Mouse (Mus musculus) intestine, embryonic 15.5 days (tissue): ENCODE measurements around the gene Podn. TPM values are rescaled to one million over a fixed set of nuclear protein-coding genes. Genes with fewer than 3 reads are reported as not detected.

ENCODE experiments used
- ATAC-seq: fragments of 200-750 bp; cut with Nextera tagmentation; 2 replicates; pipeline ENCODE4 v1.8.0; 2017; ENCODE audit warnings: moderate TSS enrichment, moderate library complexity
- H3K27ac ChIP-seq: fragments of 300-500 bp; sonication (generic); 2 replicates; pipeline ENCODE4 v1.5.1; 2015; ENCODE audit warnings: mild to moderate bottlenecking, inconsistent platforms
- H3K27me3 ChIP-seq: fragments of 300-500 bp; sonication (generic); replicated peaks from 2 replicates; pipeline ENCODE4 v1.6.1; 2015; ENCODE audit warnings: inconsistent platforms
- H3K36me3 ChIP-seq: fragments of 300-500 bp; sonication (generic); 2 replicates; pipeline ENCODE4 v1.6.1; 2015; ENCODE audit warnings: inconsistent platforms
- H3K4me1 ChIP-seq: fragments of 300-500 bp; sonication (generic); replicated peaks from 2 replicates; pipeline ENCODE4 v1.6.1; 2015; ENCODE audit warnings: inconsistent platforms
- H3K4me2 ChIP-seq: fragments of 300-500 bp; sonication (generic); replicated peaks from 2 replicates; pipeline ENCODE4 v1.6.1; 2015; ENCODE audit warnings: mild to moderate bottlenecking, inconsistent platforms
- H3K4me3 ChIP-seq: fragments of 300-500 bp; sonication (generic); replicated peaks from 2 replicates; pipeline ENCODE4 v1.5.1; 2015; ENCODE audit warnings: inconsistent platforms
- H3K9ac ChIP-seq: fragments of 300-500 bp; sonication (generic); 2 replicates; pipeline ENCODE4 v1.6.1; 2015; ENCODE audit warnings: inconsistent platforms
- H3K9me3 ChIP-seq: fragments of 300-500 bp; sonication (generic); 2 replicates; pipeline ENCODE4 v1.6.1; 2016; ENCODE audit warnings: inconsistent platforms
- WGBS: fragments of 180-500 bp; shearing (Covaris S2); methylation state at CpG from one replicate; pipeline ENCODE4 v1.1.7; 2015; 5-methylcytosine and 5-hydroxymethylcytosine counted together
- polyA plus RNA-seq: library from polyadenylated mRNA; unstranded; fragments of >200 nt; fragmentation: Nextera tagmentation; extraction: Ambion mirVana; gene quantifications from 2 replicates; pipeline ENCODE4 v1.2.1, GENCODE M21; 2015

Podn gene
- polyA plus RNA-seq, 1 experiment from 2014 or later = 1.1 TPM

- ATAC-seq = no peak
- 71% methylated on average over 10 of the region's 10 CpGs for WGBS
- H3K4me2 ChIP-seq = no peak overlapping the region
- H3K4me1 ChIP-seq = no peaks in the 10 kb centered on the region
- H3K9me3 ChIP-seq = no peaks in the 10 kb centered on the region
- H3K36me3 ChIP-seq = peaks cover 25% of the 10 kb centered on the region
- no peak overlapping the region for H3K4me3 ChIP-seq
- no peaks in the 10 kb centered on the region for H3K27me3 ChIP-seq
- no peak overlapping the region for H3K9ac ChIP-seq
- no peak overlapping the region for H3K27ac ChIP-seq
Observed at GRCm38 (mm10) chr4:108058166-108058565, 38.1 kb downstream of the Podn start.

GRCm38 (mm10) chr4:108057247-108057646 is 39.0 kb downstream of the Podn start:
- Histone ChIP-seq H3K4me1 (no peaks in the 10 kb centered on the region), H3K4me2 (no peak overlapping the region), H3K27ac (no peak overlapping the region), H3K27me3 (no peaks in the 10 kb centered on the region), H3K9me3 (no peaks in the 10 kb centered on the region), H3K36me3 (peaks cover 21% of the 10 kb centered on the region), H3K4me3 (no peak overlapping the region), H3K9ac (no peak overlapping the region)
- no peak for ATAC-seq
- 90% methylated on average over 2 of the region's 2 CpGs for WGBS

- H3K27ac ChIP-seq = no peak overlapping the region
- H3K36me3 ChIP-seq = peaks cover 25% of the 10 kb centered on the region
- H3K4me2 ChIP-seq = no peak overlapping the region
Observed at GRCm38 (mm10) chr4:108055873-108056272, 40.4 kb downstream of the Podn start.

GRCm38 (mm10) chr4:108052673-108053072 is 43.6 kb downstream of the Podn start:
- Histone ChIP-seq H3K4me3 (no peak overlapping the region), H3K27ac (no peak overlapping the region), H3K4me2 (no peak overlapping the region), H3K4me1 (no peaks in the 10 kb centered on the region), H3K9me3 (no peaks in the 10 kb centered on the region), H3K27me3 (no peaks in the 10 kb centered on the region), H3K9ac (no peak overlapping the region), H3K36me3 (peaks cover 23% of the 10 kb centered on the region)
- no peak for ATAC-seq
- 74% methylated on average over 8 of the region's 8 CpGs for WGBS

More at GRCm38 (mm10) chr4:108055873-108056272, 40.4 kb downstream of the Podn start:
- WGBS = 84% methylated on average over 10 of the region's 10 CpGs
- no peak for ATAC-seq
- Histone ChIP-seq H3K27me3 (no peaks in the 10 kb centered on the region), H3K9me3 (no peaks in the 10 kb centered on the region), H3K9ac (no peak overlapping the region), H3K4me3 (no peak overlapping the region), H3K4me1 (no peaks in the 10 kb centered on the region)

GRCm38 (mm10) chr4:108051687-108052274 is 44.5 kb downstream of the Podn start:
- Histone ChIP-seq H3K36me3 (peaks cover 25% of the 10 kb centered on the region), H3K4me2 (no peak overlapping the region), H3K27me3 (no peaks in the 10 kb centered on the region), H3K27ac (no peak overlapping the region), H3K9me3 (no peaks in the 10 kb centered on the region), H3K4me3 (no peak overlapping the region), H3K9ac (no peak overlapping the region), H3K4me1 (no peaks in the 10 kb centered on the region)
- no peak for ATAC-seq
- WGBS = 87% methylated on average over 10 of the region's 10 CpGs

GRCm38 (mm10) chr4:108046136-108046535 is 50.1 kb downstream of the Podn start:
- H3K4me2 ChIP-seq = no peak overlapping the region
- peaks cover 16% of the 10 kb centered on the region for H3K36me3 ChIP-seq
- no peaks in the 10 kb centered on the region for H3K4me1 ChIP-seq
- H3K9me3 ChIP-seq = no peaks in the 10 kb centered on the region
- H3K9ac ChIP-seq = no peak overlapping the region
- no peaks in the 10 kb centered on the region for H3K27me3 ChIP-seq
- WGBS = 88% methylated on average over 8 of the region's 8 CpGs
- no peak overlapping the region for H3K27ac ChIP-seq
- no peak overlapping the region for H3K4me3 ChIP-seq
- no peak for ATAC-seq

- Histone ChIP-seq H3K9ac (no peak overlapping the region), H3K9me3 (no peaks in the 10 kb centered on the region), H3K4me2 (no peak overlapping the region), H3K4me3 (no peak overlapping the region), H3K27me3 (no peaks in the 10 kb centered on the region), H3K4me1 (no peaks in the 10 kb centered on the region), H3K27ac (no peak overlapping the region), H3K36me3 (peaks cover 16% of the 10 kb centered on the region)
- ATAC-seq = no peak
- 74% methylated on average over 19 of the region's 19 CpGs for whole genome bisulfite sequencing
Observed at GRCm38 (mm10) chr4:108045136-108046107, 50.8 kb downstream of the Podn start.

GRCm38 (mm10) chr4:108037027-108037426 is 59.2 kb downstream of the Podn start:
- Histone ChIP-seq H3K9ac (no peak overlapping the region), H3K4me1 (peaks cover 4% of the 10 kb centered on the region), H3K4me3 (no peak overlapping the region), H3K9me3 (no peaks in the 10 kb centered on the region), H3K4me2 (no peak overlapping the region), H3K27me3 (peaks cover 5% of the 10 kb centered on the region), H3K27ac (no peak overlapping the region), H3K36me3 (no peaks in the 10 kb centered on the region)
- ATAC-seq = no peak
- WGBS = 87% methylated on average over 8 of the region's 8 CpGs

GRCm38 (mm10) chr4:108033041-108033764 is 63.0 kb downstream of the Podn start:
- Histone ChIP-seq H3K4me3 (no peak overlapping the region), H3K27me3 (peaks cover 29% of the 10 kb centered on the region)
- 72% methylated on average over 8 of the region's 8 CpGs for WGBS

GRCm38 (mm10) chr4:108032352-108032849 is 63.8 kb downstream of the Podn start:
- peak overlapping the region; percentile 58 for H3K4me3 ChIP-seq
- no peaks in the 10 kb centered on the region for H3K9me3 ChIP-seq
- WGBS = 40% methylated on average over 11 of the region's 11 CpGs
- peak overlapping the region; percentile 99 for H3K4me2 ChIP-seq
- no peaks in the 10 kb centered on the region for H3K36me3 ChIP-seq
- no peak for ATAC-seq
- H3K27me3 ChIP-seq = peaks cover 29% of the 10 kb centered on the region
- peaks cover 16% of the 10 kb centered on the region for H3K4me1 ChIP-seq
- H3K27ac ChIP-seq = no peak overlapping the region
- peak overlapping the region; percentile 49; the same call in 1 of the 2 replicates for H3K9ac ChIP-seq

More at GRCm38 (mm10) chr4:108033041-108033764, 63.0 kb downstream of the Podn start:
- H3K4me2 ChIP-seq = no peak overlapping the region
- no peaks in the 10 kb centered on the region for H3K36me3 ChIP-seq
- ATAC-seq = no peak
- no peak overlapping the region for H3K27ac ChIP-seq
- H3K9me3 ChIP-seq = no peaks in the 10 kb centered on the region
- H3K4me1 ChIP-seq = peaks cover 16% of the 10 kb centered on the region
- no peak overlapping the region for H3K9ac ChIP-seq

GRCm38 (mm10) chr4:108031502-108032351 is 64.5 kb downstream of the Podn start:
- H3K27ac ChIP-seq = no peak overlapping the region
- no peaks in the 10 kb centered on the region for H3K36me3 ChIP-seq
- WGBS = 1% methylated on average over 85 of the region's 86 CpGs
- H3K4me1 ChIP-seq = peaks cover 16% of the 10 kb centered on the region
- H3K9ac ChIP-seq = peak overlapping the region; percentile 49
- ATAC-seq = peak; percentile 46
- H3K9me3 ChIP-seq = no peaks in the 10 kb centered on the region
- peak overlapping the region; percentile 58 for H3K4me3 ChIP-seq
- peaks cover 29% of the 10 kb centered on the region for H3K27me3 ChIP-seq
- H3K4me2 ChIP-seq = peak overlapping the region; percentile 99
